Mouse (Mus musculus) left cerebral cortex, adult 9 months (tissue): ENCODE data around the gene Leng9.

ENCODE experiments used
- DNase-seq, 2 experiments: peaks; one replicate each; pipeline ENCODE4 v3.0.0; 2022; ENCODE audit warnings: low spot score in 2 of 2

Leng9 gene

GRCm38 (mm10) chr7:4124856-4125255 is 25.3 kb downstream of the Leng9 start:
- no peak for DNase-seq

DNA sequence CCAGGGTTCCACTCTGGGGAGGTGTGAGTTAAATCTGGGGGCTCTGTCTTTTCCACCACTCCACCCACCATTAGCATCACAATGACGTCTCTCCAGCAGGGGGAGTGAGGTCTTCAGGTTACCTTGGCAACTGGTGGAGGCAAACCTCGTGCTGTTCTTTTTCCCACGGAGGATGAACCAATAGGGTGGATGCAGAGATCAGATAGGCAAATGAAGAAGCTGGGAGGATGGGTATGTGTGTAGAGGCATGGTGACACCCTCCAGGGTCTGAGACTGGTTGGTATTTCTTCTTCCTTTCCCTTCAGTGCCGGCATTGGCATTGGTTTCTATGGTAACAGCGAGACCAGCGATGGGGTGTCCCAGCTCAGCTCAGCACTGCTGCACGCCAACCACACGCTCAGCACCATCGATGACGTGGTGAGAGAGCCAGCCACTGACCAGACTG is 25.8 kb downstream of the Leng9 start:
- peak; percentile 92 for DNase-seq

GRCm38 (mm10) chr7:4123732-4124131 is 26.4 kb downstream of the Leng9 start:
- peak; percentile 84 to 88 for DNase-seq

GRCm38 (mm10) chr7:4122783-4123182 is 27.4 kb downstream of the Leng9 start:
- no peak for DNase-seq

GRCm38 (mm10) chr7:4122076-4122768 is 28.0 kb downstream of the Leng9 start:
- DNase-seq, result no peak

GRCm38 (mm10) chr7:4119976-4120921 is 29.9 kb downstream of the Leng9 start:
- peak in 1 of 2 experiments; percentile 62 for DNase-seq

DNA sequence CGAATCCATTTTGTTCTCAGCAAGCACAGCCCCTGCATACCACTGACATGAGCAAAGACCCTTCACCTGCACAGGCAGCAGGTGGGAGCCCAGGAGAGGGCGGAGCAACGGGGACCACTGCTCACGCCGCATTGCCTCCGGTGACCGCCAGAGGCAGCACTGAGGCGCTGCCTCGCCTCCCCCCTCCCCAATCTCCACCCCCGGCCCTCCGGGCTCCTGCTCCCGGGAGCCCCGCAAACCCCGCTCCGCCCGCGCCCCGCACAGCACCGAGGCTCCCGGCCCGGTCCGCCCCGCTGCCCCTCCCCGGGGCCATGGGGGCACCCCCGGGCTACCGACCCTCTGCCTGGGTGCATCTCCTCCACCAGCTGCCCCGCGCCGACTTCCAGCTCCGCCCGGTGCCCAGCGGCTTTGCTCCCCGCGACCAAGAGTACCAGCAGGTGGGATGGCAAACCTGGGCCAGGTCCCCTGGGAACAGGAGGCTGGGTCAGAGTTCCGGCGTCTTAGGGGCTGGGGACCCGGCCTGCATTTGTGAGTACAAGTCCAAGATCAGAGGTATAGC is 30.8 kb downstream of the Leng9 start, which contains the start of gene Ttyh1:
Gene Ttyh1, plus strand, starts transcription at position 65 of the 559 bp plus-strand sequence.
- peak in 1 of 2 experiments; percentile 71 for DNase-seq

DNA sequence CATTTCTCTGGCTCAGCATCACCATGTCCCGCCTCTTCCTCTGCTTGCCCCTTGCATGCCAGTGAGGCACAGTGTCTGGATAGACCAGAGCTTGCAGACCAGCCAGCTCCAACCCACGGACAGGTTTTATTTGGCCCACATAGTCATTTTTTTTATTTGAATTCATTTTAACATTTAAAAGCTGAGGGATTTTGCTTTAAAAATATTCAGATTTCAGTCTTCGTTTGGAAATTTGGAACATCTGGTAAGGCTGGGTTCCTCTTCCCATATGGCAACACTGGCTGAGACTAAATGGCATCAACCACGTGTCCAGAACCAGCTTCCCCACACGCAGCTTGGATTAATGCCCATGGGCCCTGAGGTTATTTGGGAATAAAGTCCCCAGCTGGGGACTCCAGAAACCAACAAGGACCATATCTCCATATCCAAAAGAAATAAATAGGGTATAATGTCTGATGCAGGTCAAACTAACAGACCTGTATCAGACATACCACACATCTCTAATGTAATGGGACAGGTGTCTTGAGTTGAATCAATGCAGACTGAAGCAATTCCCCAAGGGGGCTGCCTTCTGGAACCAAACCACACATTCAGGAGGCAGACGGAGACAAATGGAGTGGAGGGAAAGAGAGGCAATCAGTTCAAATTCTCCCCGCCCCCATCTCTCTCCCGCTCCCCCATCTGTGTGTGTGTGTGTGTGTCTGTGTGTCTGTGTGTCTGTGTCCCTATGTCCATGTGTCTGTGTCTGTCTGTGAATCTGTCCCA is 32.9 kb downstream of the Leng9 start:
- DNase-seq, result peak in 1 of 2 experiments; percentile 70

DNA sequence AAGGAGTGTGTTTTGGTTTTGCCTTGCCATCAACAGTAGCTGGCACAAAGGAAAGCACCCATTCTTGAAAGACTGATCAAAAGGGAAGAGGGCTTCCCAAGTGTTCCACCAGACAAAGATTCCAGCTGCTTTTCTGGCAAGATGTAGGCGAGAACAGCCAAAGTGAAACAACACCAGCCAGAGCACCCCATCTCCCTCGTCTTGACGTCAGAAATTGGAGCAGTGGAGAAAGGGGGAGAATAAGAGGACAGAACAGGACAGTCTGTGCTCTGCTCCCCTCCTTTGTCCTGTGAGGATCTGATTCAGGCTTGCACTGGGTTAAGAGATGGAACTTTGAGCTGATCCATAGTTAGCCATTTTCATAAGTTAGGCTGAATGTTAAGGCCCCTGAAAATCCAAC is 38.4 kb downstream of the Leng9 start:
- no peak for DNase-seq

DNA sequence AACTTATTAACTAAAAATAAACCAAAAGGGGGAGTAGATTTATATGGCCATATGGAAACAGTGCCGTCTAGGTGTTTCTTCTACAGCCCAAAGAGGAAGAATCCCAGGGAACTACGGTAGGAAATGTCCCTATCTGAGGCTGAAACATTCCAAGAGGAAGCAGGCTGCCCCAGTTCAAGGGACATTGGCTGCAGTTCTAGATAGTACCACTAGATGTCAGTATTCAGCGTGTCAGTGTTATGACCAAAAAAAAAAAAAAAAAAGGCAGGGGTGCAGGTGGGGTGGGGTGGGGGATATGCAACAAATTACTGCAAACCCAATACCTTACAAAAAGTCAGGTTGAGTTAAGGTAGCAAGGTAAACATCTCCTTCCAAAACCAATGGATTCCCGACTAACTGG is 46.8 kb downstream of the Leng9 start:
- no peak for DNase-seq

DNA sequence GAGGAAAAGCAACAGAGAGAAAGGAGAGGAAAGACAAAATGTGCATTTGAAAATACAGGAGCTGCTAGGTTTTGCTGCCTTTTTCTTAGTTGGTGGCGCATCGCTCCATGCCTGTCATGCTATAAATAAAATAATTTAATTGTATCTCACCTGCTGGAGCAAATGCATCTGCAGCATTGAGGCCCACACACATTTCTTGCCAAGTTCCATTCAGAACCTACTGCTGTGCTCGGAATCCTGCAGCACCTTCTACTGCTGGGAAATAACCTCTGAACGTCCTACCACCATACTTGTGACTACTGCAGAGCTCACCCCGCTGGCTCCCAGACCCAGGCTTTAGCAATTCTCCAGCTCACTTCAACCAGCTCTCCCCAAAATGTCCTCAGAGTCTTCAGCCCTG is 49.0 kb downstream of the Leng9 start:
- no peak for DNase-seq

GRCm38 (mm10) chr7:4098832-4099231 is 51.3 kb downstream of the Leng9 start:
- no peak for DNase-seq

DNA sequence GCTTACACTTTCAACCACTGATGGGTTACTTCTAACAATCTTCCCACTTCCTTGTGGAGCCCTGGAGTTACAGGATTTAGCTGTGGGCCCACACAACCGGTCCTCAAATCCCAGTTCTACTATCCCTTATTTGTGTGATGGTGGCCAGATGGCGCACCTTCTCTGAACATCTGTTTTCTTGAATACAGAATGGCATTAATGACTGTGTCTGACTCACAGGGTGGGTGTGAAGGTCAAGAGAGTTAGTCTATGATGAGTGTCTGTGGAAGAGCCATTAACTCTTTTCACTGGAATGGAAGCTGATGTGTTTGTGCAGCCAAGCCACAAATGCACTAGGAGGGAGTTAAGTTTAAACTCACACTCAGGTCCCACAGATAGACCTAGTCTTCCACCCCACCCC is 51.9 kb downstream of the Leng9 start:
- DNase-seq, result no peak
